Mouse (Mus musculus) kidney, postnatal 36 days (tissue): ENCODE measurements around the gene Gng5.

Experiments
- DNase-seq, 2 experiments: peaks; one replicate each; pipeline ENCODE4 v3.0.0; 2021 to 2022; ENCODE audit warnings: mixed read lengths in 2 of 2

Gene Gng5

DNA sequence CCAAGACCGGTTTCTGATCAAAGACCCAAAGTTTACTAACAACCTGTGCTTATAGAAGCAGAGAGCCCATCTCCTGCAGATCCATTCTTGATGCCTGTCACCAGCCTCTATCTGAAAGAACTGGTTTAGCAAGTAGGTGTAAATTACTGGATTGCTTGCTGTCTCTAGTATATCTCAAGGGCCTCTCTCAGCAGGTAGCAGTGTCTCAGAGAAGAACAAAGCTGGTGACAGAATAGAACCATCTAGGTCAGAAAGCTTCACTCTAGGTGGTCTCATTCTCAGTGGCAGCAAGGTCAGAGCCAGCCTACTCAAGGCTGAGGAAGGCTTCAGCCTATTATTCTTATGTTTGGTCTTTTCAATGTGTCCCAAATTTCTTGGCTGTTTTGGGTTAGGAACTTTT lies 44.0 kb downstream of the Gng5 start:
- no peak for DNase-seq

DNA sequence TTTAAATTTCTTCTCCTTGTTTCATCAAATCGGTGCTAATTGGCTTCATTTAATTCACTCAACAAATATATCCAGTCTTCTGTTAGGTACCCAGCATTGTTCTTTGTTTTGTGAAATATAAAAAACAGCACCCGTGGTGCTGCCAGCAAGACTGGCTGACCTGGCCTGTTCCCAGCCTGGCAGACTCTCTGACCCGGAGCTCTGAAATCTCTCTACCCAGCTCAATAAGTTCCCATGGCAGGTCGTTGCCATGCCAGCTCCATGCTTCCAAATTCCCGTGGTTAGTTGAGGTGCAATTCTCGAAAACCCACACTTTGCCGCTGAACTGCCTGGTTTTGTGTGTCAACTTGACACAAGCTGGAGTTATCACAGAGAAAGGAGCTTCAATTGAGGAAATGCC lies 55.2 kb downstream of the Gng5 start:
- no peak for DNase-seq
